Mouse (Mus musculus): ENCODE results near the gene Grid1. TPM values are rescaled to one million over a fixed set of nuclear protein-coding genes. Genes with fewer than 3 reads are reported as not detected.

The Grid1 gene
- total and polyA plus RNA-seq, 2 experiments, result 0.46 to 0.55 TPM

GRCm38 (mm10) chr14:35554288-35554687 is 734.4 kb downstream of the Grid1 start:
- Histone ChIP-seq H3K4me3 (ENCODE audit: insufficient read depth, low read depth, low read length) (no peak overlapping the region), H3K27ac (replicated peaks; ENCODE audit: insufficient read depth, low read depth, low read length) (no peak overlapping the region), H3K4me1 (ENCODE audit: control insufficient read depth, insufficient read depth, low read length) (no peaks in the 10 kb centered on the region), H3K36me3 (ENCODE audit: control insufficient read depth, insufficient read depth, low read length) (no peaks in the 10 kb centered on the region), H3K27me3 (ENCODE audit: control insufficient read depth, insufficient read depth, low read length) (no peaks in the 10 kb centered on the region), H3K9ac (ENCODE audit: low read depth, low read length) (no peak overlapping the region), H3K79me2 (ENCODE audit: control insufficient read depth, insufficient read depth, low read length) (no peaks in the 10 kb centered on the region)
- DNase-seq (ENCODE audit: extremely low read depth, low read depth, low spot score), result no peak
- TF ChIP-seq CTCF (IDR thresholded peaks at IDR 0.05; ENCODE audit: low read depth, low read length) (no peak), POLR2A (IDR thresholded peaks at IDR 0.05; ENCODE audit: extremely low read depth, insufficient read depth, low read length) (no peak)
- WGBS, result 74% methylated on average over 3 of the region's 3 CpGs

DNA sequence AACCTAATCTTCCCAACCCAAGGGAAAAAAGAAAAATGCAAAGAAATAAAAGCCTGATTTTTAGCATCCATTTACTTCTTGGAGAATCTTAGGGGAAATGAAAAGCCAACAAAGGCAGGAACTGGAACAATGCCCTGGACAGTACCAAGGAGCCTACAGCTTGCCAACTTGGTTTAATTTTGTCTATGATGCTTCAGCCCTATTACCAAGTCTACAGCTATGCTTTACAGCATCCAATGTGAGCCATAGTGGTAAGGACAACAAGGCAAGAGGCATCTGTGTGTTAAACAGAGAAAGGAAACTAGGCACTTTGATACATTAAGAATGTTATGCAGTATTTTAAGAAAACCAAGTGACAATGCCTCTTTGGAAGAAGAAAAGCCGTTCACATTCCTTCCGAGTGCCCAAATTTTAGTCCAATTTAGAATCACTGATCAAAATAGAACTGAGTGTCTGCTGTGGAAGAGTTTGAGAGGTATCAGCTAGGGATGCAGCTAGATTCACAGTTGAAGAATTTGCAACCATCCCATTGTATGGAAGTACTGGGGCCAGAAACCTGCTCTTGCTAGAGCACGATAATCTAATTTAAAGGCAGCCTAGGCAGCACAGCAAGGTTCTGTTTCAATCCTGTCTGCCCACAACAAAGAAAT is 741.5 kb downstream of the Grid1 start:
- no peak for DNase-seq (ENCODE audit: extremely low read depth, low read depth, low spot score)
- no peak overlapping the region for H3K9ac ChIP-seq (ENCODE audit: low read depth, low read length)
- WGBS, result 82% methylated on average over 3 of the region's 3 CpGs
- H3K79me2 ChIP-seq (ENCODE audit: control insufficient read depth, insufficient read depth, low read length), result no peaks in the 10 kb centered on the region
- H3K36me3 ChIP-seq (ENCODE audit: control insufficient read depth, insufficient read depth, low read length), result no peaks in the 10 kb centered on the region
- H3K4me3 ChIP-seq (ENCODE audit: insufficient read depth, low read depth, low read length), result no peak overlapping the region
- no peaks in the 10 kb centered on the region for H3K27me3 ChIP-seq (ENCODE audit: control insufficient read depth, insufficient read depth, low read length)
- no peaks in the 10 kb centered on the region for H3K4me1 ChIP-seq (ENCODE audit: control insufficient read depth, insufficient read depth, low read length)
- H3K27ac ChIP-seq (replicated peaks; ENCODE audit: insufficient read depth, low read depth, low read length), result no peak overlapping the region
- no peak for TF ChIP-seq CTCF (IDR thresholded peaks at IDR 0.05; ENCODE audit: low read depth, low read length)
- TF ChIP-seq POLR2A (IDR thresholded peaks at IDR 0.05; ENCODE audit: extremely low read depth, insufficient read depth, low read length), result no peak

DNA sequence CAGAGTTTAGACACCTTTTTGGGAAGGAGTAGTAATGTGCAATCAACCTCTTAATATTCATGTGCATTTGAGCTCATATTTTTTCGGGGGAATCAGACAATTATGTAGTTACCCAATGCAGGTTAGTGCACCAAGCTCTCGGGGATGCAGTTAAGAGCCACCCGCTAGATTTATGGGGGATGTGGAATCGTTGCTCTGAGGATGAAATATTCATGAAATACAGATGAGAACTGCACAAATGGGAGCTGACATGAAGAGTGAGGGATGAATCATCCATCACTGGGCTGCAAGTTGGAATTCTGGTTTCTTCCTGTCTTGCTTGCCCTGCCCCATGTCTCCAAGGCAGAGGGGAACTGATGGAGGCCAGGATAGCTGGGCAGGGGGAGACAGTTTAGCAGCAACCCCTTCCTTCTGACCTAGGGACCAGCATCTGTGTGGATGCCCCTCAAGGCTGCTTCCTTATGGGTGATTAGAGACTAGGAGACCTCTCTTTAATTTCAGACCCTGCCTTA is 753.1 kb downstream of the Grid1 start:
- Histone ChIP-seq H3K79me2 (ENCODE audit: control insufficient read depth, insufficient read depth, low read length) (no peaks in the 10 kb centered on the region), H3K4me1 (ENCODE audit: control insufficient read depth, insufficient read depth, low read length) (no peaks in the 10 kb centered on the region), H3K27ac (replicated peaks; ENCODE audit: insufficient read depth, low read depth, low read length) (no peak overlapping the region), H3K4me3 (ENCODE audit: insufficient read depth, low read depth, low read length) (no peak overlapping the region), H3K27me3 (ENCODE audit: control insufficient read depth, insufficient read depth, low read length) (no peaks in the 10 kb centered on the region), H3K36me3 (ENCODE audit: control insufficient read depth, insufficient read depth, low read length) (no peaks in the 10 kb centered on the region), H3K9ac (ENCODE audit: low read depth, low read length) (no peak overlapping the region)
- TF ChIP-seq CTCF (IDR thresholded peaks at IDR 0.05; ENCODE audit: low read depth, low read length), result no peak
- no peak for TF ChIP-seq POLR2A (IDR thresholded peaks at IDR 0.05; ENCODE audit: extremely low read depth, insufficient read depth, low read length)
- WGBS, result 76% methylated on average over 4 of the region's 4 CpGs
- DNase-seq (ENCODE audit: extremely low read depth, low read depth, low spot score), result no peak

DNA sequence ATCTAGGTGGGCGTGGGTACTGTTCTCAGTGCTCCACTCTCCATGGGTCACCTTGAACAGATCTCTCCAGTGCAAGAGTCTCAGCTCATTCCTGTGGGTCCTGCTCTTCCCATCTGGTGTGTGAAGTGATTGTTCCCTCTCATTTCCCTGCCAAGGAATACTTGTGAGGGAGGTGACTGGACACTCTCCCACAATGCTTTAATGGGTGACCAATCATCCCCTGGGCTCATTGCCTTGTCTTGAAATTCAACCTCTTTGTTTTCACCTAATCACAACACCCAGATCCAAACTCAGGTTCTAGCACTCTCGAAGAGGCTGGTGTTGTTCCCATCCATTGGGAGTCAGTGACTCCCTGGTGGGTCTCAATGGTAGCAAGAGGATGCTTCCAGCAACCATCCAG is 754.6 kb downstream of the Grid1 start:
- no peaks in the 10 kb centered on the region for H3K27me3 ChIP-seq (ENCODE audit: control insufficient read depth, insufficient read depth, low read length)
- TF ChIP-seq POLR2A (IDR thresholded peaks at IDR 0.05; ENCODE audit: extremely low read depth, insufficient read depth, low read length) (no peak), CTCF (IDR thresholded peaks at IDR 0.05; ENCODE audit: low read depth, low read length) (no peak)
- no peak overlapping the region for H3K27ac ChIP-seq (replicated peaks; ENCODE audit: insufficient read depth, low read depth, low read length)
- H3K9ac ChIP-seq (ENCODE audit: low read depth, low read length), result no peak overlapping the region
- no peaks in the 10 kb centered on the region for H3K79me2 ChIP-seq (ENCODE audit: control insufficient read depth, insufficient read depth, low read length)
- no peak overlapping the region for H3K4me3 ChIP-seq (ENCODE audit: insufficient read depth, low read depth, low read length)
- WGBS, result 63% methylated on average over 2 of the region's 2 CpGs
- no peaks in the 10 kb centered on the region for H3K4me1 ChIP-seq (ENCODE audit: control insufficient read depth, insufficient read depth, low read length)
- DNase-seq (ENCODE audit: extremely low read depth, low read depth, low spot score), result no peak
- no peaks in the 10 kb centered on the region for H3K36me3 ChIP-seq (ENCODE audit: control insufficient read depth, insufficient read depth, low read length)

DNA sequence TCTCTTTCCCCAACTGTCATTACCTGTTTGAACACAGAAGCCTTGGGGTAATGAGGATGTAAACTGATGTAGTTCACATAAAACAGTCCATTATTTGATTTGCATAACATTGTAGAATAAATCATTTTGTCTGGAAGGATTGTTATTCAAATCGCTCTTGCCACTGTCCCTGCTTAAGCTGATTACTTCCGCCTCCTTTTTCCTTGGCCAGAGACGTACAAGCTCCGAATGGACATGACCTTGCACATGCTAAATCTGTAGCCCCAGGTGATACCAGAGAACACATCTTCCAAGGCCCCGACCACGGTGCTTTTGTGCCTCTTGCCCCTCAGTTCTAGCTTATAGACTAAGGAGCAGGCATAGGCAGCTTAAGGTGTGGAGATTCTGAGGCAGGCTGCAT is 755.4 kb downstream of the Grid1 start:
- 88% methylated on average over 6 of the region's 6 CpGs for WGBS
- no peaks in the 10 kb centered on the region for H3K79me2 ChIP-seq (ENCODE audit: control insufficient read depth, insufficient read depth, low read length)
- H3K36me3 ChIP-seq (ENCODE audit: control insufficient read depth, insufficient read depth, low read length), result no peaks in the 10 kb centered on the region
- H3K4me1 ChIP-seq (ENCODE audit: control insufficient read depth, insufficient read depth, low read length), result no peaks in the 10 kb centered on the region
- H3K27me3 ChIP-seq (ENCODE audit: control insufficient read depth, insufficient read depth, low read length), result no peaks in the 10 kb centered on the region
- DNase-seq (ENCODE audit: extremely low read depth, low read depth, low spot score), result no peak
- H3K4me3 ChIP-seq (ENCODE audit: insufficient read depth, low read depth, low read length), result no peak overlapping the region
- H3K9ac ChIP-seq (ENCODE audit: low read depth, low read length), result no peak overlapping the region
- no peak overlapping the region for H3K27ac ChIP-seq (replicated peaks; ENCODE audit: insufficient read depth, low read depth, low read length)
- no peak for TF ChIP-seq POLR2A (IDR thresholded peaks at IDR 0.05; ENCODE audit: extremely low read depth, insufficient read depth, low read length)
- TF ChIP-seq CTCF (IDR thresholded peaks at IDR 0.05; ENCODE audit: low read depth, low read length), result no peak

GRCm38 (mm10) chr14:35625749-35626148 is 805.8 kb downstream of the Grid1 start:
- no peak for DNase-seq (ENCODE audit: extremely low read depth, low read depth, low spot score)
- no peaks in the 10 kb centered on the region for H3K36me3 ChIP-seq (ENCODE audit: control insufficient read depth, insufficient read depth, low read length)
- TF ChIP-seq CTCF (IDR thresholded peaks at IDR 0.05; ENCODE audit: low read depth, low read length) (0 out of 2 replicates have a peak, but pooled peaks have one; percentile 20), POLR2A (IDR thresholded peaks at IDR 0.05; ENCODE audit: extremely low read depth, insufficient read depth, low read length) (no peak)
- H3K4me3 ChIP-seq (ENCODE audit: insufficient read depth, low read depth, low read length), result no peak overlapping the region
- no peak overlapping the region for H3K27ac ChIP-seq (replicated peaks; ENCODE audit: insufficient read depth, low read depth, low read length)
- no peaks in the 10 kb centered on the region for H3K4me1 ChIP-seq (ENCODE audit: control insufficient read depth, insufficient read depth, low read length)
- WGBS, result 90% methylated on average over 5 of the region's 5 CpGs
- H3K27me3 ChIP-seq (ENCODE audit: control insufficient read depth, insufficient read depth, low read length), result no peaks in the 10 kb centered on the region
- no peaks in the 10 kb centered on the region for H3K79me2 ChIP-seq (ENCODE audit: control insufficient read depth, insufficient read depth, low read length)
- H3K9ac ChIP-seq (ENCODE audit: low read depth, low read length), result no peak overlapping the region

Other genes with a start within 250 kb of the Grid1 start
- gene Ldb3, start 231.4 kb upstream of the Grid1 start, total RNA-seq (2014; rRNA removed), result 0.18 TPM in 1 of 2 replicates, not detected in the other
- 0.06 TPM in 2 replicates for gene Ldb3, start 231.4 kb upstream of the Grid1 start, polyA plus RNA-seq (2012; rRNA removed)
- not detected in 2 replicates for gene Opn4, start 220.0 kb upstream of the Grid1 start, total RNA-seq (2014; rRNA removed)
- not detected in 2 replicates for gene Opn4, start 220.0 kb upstream of the Grid1 start, polyA plus RNA-seq (2012; rRNA removed)
- gene Wapl, start 146.2 kb upstream of the Grid1 start, total RNA-seq (2014; rRNA removed), result 60.5 and 63.4 TPM in 2 replicates
- 5.8 and 6.8 TPM in 2 replicates for gene Wapl, start 146.2 kb upstream of the Grid1 start, polyA plus RNA-seq (2012; rRNA removed)